Comparison of ENCODE assay signal across 8 mouse cellular contexts in the genomic region with DNA sequence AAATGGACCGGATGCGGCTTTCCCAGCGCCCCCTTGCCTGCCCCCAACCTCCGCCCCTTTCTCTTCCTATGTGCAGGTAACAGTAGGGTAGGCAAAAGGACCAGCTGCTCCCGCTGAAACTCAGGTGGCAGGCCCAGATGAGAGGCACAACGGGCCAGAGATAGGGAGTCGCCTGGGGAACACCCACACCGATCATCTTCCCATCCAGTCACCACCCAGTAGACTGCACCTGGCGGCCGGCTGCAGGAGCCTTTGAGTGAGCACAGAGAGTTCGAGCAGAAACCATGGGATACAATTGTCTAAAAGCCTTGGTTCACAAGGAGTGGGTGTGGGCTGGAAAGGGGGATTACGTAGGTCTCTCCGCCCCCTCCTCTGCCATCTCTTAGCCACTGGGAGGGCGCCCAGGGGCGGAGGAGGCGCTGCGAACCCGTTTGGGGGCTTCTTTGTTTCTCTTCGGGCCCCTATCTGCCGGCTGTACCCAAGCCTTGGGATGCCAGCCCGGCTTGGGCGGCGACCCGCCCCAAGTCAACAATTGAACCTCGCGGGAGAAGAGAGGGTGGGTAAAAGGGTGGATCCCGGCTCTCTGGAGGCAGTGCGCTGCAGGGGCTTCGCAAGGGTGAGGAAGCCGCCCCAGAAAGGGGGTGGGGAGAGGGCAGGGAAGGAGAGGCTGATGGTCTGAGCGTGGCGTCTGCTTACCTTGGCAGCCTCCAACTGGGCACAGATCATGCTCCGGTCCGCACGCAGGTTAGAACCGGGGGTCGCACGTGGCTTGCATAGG. TPM values are rescaled to one million over a fixed set of nuclear protein-coding genes. Genes with fewer than 3 reads are reported as not detected.
DNase-seq lines count a peak whose midpoint lies in the region; ATAC-seq and TF ChIP-seq lines count a peak whose summit lies in the region.

No protein-coding gene starts in this region.

- ATAC-seq in heart, embryonic 13.5 days (ENCODE audit: extremely low read depth, insufficient number of reproducible peaks, low FRiP score, low TSS enrichment) = no peak; the same call in 1 of the 2 replicates
- peak; percentile 90 for ATAC-seq in midbrain, embryonic 11.5 days (ENCODE audit: low FRiP score)
- ATAC-seq in CD4-positive, CD25-positive, alpha-beta regulatory T cell, adult 4 months = no peak

- no peaks in the 10 kb centered on the region for H3K36me3 ChIP-seq in heart, embryonic 13.5 days
- no peaks in the 10 kb centered on the region for H3K36me3 ChIP-seq in midbrain, embryonic 11.5 days (ENCODE audit: control insufficient read depth, insufficient read depth, low read length)

- H3K27me3 ChIP-seq in heart, embryonic 13.5 days (replicated peaks) = peaks cover 40% of the 10 kb centered on the region
- peaks cover 2% of the 10 kb centered on the region for H3K27me3 ChIP-seq in midbrain, embryonic 11.5 days (ENCODE audit: control insufficient read depth, insufficient read depth, low read length)

- H3K4me2 ChIP-seq in heart, embryonic 13.5 days = peak overlapping the region; percentile 93
- H3K4me2 ChIP-seq in midbrain, embryonic 11.5 days = peak overlapping the region; percentile 89

- no peak for TF ChIP-seq CTCF in cortical plate, adult 2 months (IDR thresholded peaks at IDR 0.05; ENCODE audit: extremely low read depth, insufficient read depth, low read length)

- 2% methylated on average over 38 of the region's 38 CpGs for WGBS in heart, embryonic 13.5 days
- 2% methylated on average over 38 of the region's 38 CpGs for WGBS in midbrain, embryonic 11.5 days

- H3K4me3 ChIP-seq in cortical plate, adult 2 months (ENCODE audit: insufficient read depth, low read length) = peak overlapping the region; percentile 84
- peak overlapping the region; percentile 65 for H3K4me3 ChIP-seq in heart, embryonic 13.5 days
- H3K4me3 ChIP-seq in midbrain, embryonic 11.5 days (ENCODE audit: low read depth, low read length) = peak overlapping the region; percentile 58

- peak overlapping the region; percentile 86 for H3K27ac ChIP-seq in cortical plate, adult 2 months (ENCODE audit: insufficient read depth, low read length)
- no peak overlapping the region for H3K27ac ChIP-seq in heart, embryonic 13.5 days (replicated peaks)
- peak overlapping the region; percentile 54 for H3K27ac ChIP-seq in midbrain, embryonic 11.5 days (ENCODE audit: low read depth, low read length)

- H3K9me3 ChIP-seq in heart, embryonic 13.5 days = no peaks in the 10 kb centered on the region
- no peaks in the 10 kb centered on the region for H3K9me3 ChIP-seq in midbrain, embryonic 11.5 days (ENCODE audit: control insufficient read depth, low read length)

- H3K9ac ChIP-seq in heart, embryonic 13.5 days = peak overlapping the region; percentile 74
- H3K9ac ChIP-seq in midbrain, embryonic 11.5 days (ENCODE audit: low read length) = peak overlapping the region; percentile 78

- peaks cover 2% of the 10 kb centered on the region; the same call in 1 of the 2 replicates for H3K4me1 ChIP-seq in cortical plate, adult 2 months (ENCODE audit: control insufficient read depth, insufficient read depth, low read length)
- peaks cover 16% of the 10 kb centered on the region for H3K4me1 ChIP-seq in heart, embryonic 13.5 days
- no peaks in the 10 kb centered on the region for H3K4me1 ChIP-seq in midbrain, embryonic 11.5 days (ENCODE audit: control insufficient read depth, insufficient read depth, low read length)

- 0 out of 2 replicates have a peak, but pooled peaks have one; percentile 20 for TF ChIP-seq POLR2A in cortical plate, adult 2 months (IDR thresholded peaks at IDR 0.05; ENCODE audit: extremely low read depth, insufficient read depth, low read length)

- peak; percentile 7 for DNase-seq in kidney, postnatal 10 days
- DNase-seq in kidney, adult 8-10 months = no peak
- peak; percentile 19 for DNase-seq in left cerebral cortex, adult 11 months (ENCODE audit: low spot score)
- peak; percentile 94 for DNase-seq in midbrain, embryonic 11.5 days (ENCODE audit: low spot score, missing footprints)
- peak; percentile 39 for DNase-seq in testis, postnatal 10 days (ENCODE audit: low spot score)

RNA-seq across cellular contexts. Expression of gene Hecw1, which starts 0.7 kb away (rescaled TPM):
- polyA plus RNA-seq in cortical plate, adult 2 months (2012; rRNA removed) = 36.8 and 37.9 TPM in 2 replicates
- 0.43 and 1.2 TPM in 2 replicates for polyA plus RNA-seq in heart, embryonic 13.5 days (2015; fragmentation: Nextera tagmentation; extraction: Ambion mirVana)
- polyA plus RNA-seq in midbrain, embryonic 11.5 days (2014; fragmentation: Nextera tagmentation; extraction: Ambion mirVana) = 7.4 and 7.8 TPM in 2 replicates
- under 1 TPM; 0.17 to 0.18 TPM for polyA plus RNA-seq in CD4-positive, CD25-positive, alpha-beta regulatory T cell, adult 4 months (2017; shearing (Covaris generic))

Comparison
In these comparisons a context has a peak if more than half of its experiments do, and no peak if none do; other contexts are left out.
1. DNase-seq: peak in kidney, postnatal 10 days (single experiment), left cerebral cortex, adult 11 months (single experiment), midbrain, embryonic 11.5 days (single experiment) and testis, postnatal 10 days (single experiment); none in kidney, adult 8-10 months (0 of 2).
2. Peak in every context shown above with its lines, with median percentiles within 50 percentile points of each other: H3K4me3 ChIP-seq.